Mouse (Mus musculus): ENCODE results near the gene Ttc7.

The Ttc7 gene

GRCm38 (mm10) chr17:87367640-87368039, 85.0 kb downstream of the Ttc7 start:
- ATAC-seq (ENCODE audit: low TSS enrichment), result peak; percentile 24; the same call in 1 of the 2 replicates

- ATAC-seq (ENCODE audit: low TSS enrichment), result no peak
These were observed 85.8 kb downstream of the Ttc7 start for GRCm38 (mm10) chr17:87368481-87368880.

GRCm38 (mm10) chr17:87369270-87369759, 86.6 kb downstream of the Ttc7 start:
- ATAC-seq (ENCODE audit: low TSS enrichment), result peak; percentile 60

- peak; percentile 60 for ATAC-seq (ENCODE audit: low TSS enrichment)
These were observed 89.5 kb downstream of the Ttc7 start for GRCm38 (mm10) chr17:87372189-87372588.

- no peak for ATAC-seq (ENCODE audit: low TSS enrichment)
These were observed 90.6 kb downstream of the Ttc7 start for GRCm38 (mm10) chr17:87373327-87373726.

- no peak for ATAC-seq (ENCODE audit: low TSS enrichment)
These were observed 93.3 kb downstream of the Ttc7 start for GRCm38 (mm10) chr17:87375941-87376511.

- ATAC-seq (ENCODE audit: low TSS enrichment), result no peak
These were observed 94.3 kb downstream of the Ttc7 start for GRCm38 (mm10) chr17:87376831-87377471.

GRCm38 (mm10) chr17:87377536-87377935, 94.8 kb downstream of the Ttc7 start:
- ATAC-seq (ENCODE audit: low TSS enrichment), result peak; percentile 22; the same call in 1 of the 2 replicates

GRCm38 (mm10) chr17:87378354-87379159, 95.9 kb downstream of the Ttc7 start:
- ATAC-seq (ENCODE audit: low TSS enrichment), result peak; percentile 65

GRCm38 (mm10) chr17:87379160-87379624, 96.5 kb downstream of the Ttc7 start:
- ATAC-seq (ENCODE audit: low TSS enrichment), result no peak

GRCm38 (mm10) chr17:87379821-87380220, 97.1 kb downstream of the Ttc7 start:
- peak; percentile 10 for ATAC-seq (ENCODE audit: low TSS enrichment)

- ATAC-seq (ENCODE audit: low TSS enrichment), result no peak
These were observed 98.0 kb downstream of the Ttc7 start for GRCm38 (mm10) chr17:87380681-87381080.

GRCm38 (mm10) chr17:87385835-87386234, 103.1 kb downstream of the Ttc7 start:
- no peak for ATAC-seq (ENCODE audit: low TSS enrichment)

GRCm38 (mm10) chr17:87387068-87387467, 104.4 kb downstream of the Ttc7 start:
- ATAC-seq (ENCODE audit: low TSS enrichment), result no peak

- ATAC-seq (ENCODE audit: low TSS enrichment), result peak; percentile 69
These were observed 108.6 kb downstream of the Ttc7 start for GRCm38 (mm10) chr17:87391242-87391641.

- ATAC-seq (ENCODE audit: low TSS enrichment), result no peak
These were observed 114.4 kb downstream of the Ttc7 start for GRCm38 (mm10) chr17:87397088-87397487.

GRCm38 (mm10) chr17:87402444-87402843, 119.8 kb downstream of the Ttc7 start:
- no peak for ATAC-seq (ENCODE audit: low TSS enrichment)

- no peak for ATAC-seq (ENCODE audit: low TSS enrichment)
These were observed 120.8 kb downstream of the Ttc7 start for GRCm38 (mm10) chr17:87403462-87403861.

- peak; percentile 41; the same call in 1 of the 2 replicates for ATAC-seq (ENCODE audit: low TSS enrichment)
These were observed 122.9 kb downstream of the Ttc7 start for GRCm38 (mm10) chr17:87405576-87405975.

- ATAC-seq (ENCODE audit: low TSS enrichment), result no peak
These were observed 124.0 kb downstream of the Ttc7 start for GRCm38 (mm10) chr17:87406646-87407045.

GRCm38 (mm10) chr17:87418082-87418481, 135.4 kb downstream of the Ttc7 start:
- ATAC-seq (ENCODE audit: low TSS enrichment), result no peak

- ATAC-seq (ENCODE audit: low TSS enrichment), result no peak
These were observed 144.8 kb downstream of the Ttc7 start, which contains the start of gene Stpg4 for GRCm38 (mm10) chr17:87427511-87427910. TSS of gene Stpg4 (minus strand) at chr17:87427741.
